Mouse (Mus musculus): ENCODE results near the gene Disp3.

DNA sequence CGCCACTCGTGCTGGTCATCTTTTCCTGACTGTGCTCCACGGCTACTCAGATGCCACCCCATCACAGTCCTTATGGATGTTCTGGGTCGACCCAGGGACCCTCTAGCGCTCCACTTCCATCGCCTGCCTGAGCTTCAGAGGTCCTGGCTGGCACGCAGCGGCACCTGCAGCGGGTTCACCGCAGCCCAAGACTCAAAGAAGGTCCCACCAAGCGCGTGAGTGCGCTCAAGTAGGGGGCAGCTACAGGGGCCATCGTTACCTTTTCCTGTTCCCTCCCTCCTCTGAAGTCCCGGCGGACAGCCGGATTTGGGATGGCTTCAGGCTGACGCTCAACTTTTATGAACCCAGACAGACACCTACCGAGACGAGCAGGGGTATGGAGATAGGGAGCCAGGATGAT is 724 bp downstream of the Disp3 start:
- no peak for TF ChIP-seq POLR2A (IDR thresholded peaks at IDR 0.05; ENCODE audit: extremely low read depth, insufficient read depth, low read length)
- TF ChIP-seq CTCF (IDR thresholded peaks at IDR 0.05; ENCODE audit: low read depth, low read length): no peak
